ENCODE assay signal across 1 mouse cellular context in the genomic region with DNA sequence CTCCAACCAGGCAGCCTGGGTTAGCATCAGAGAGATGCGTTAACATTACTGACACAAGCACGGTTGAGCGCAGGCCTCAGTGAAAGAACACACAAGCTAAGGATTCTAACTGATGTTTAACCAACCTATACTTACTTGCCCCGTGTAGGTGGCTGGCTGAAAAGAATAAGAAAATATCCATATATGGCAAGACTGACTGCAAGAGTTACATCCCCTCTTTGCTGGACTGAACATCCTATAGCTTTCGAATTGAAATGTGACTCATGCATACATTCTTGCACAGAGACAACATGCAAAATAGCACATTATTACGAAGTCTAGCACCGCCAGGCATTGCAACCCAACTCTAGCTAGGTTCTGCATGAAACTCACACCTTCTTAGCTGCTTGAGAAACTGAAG.
TF ChIP-seq lines count a peak whose summit lies in the region.

No protein-coding gene starts in this region.

TF ChIP-seq in CH12.LX, 34 proteins besides CTCF, POLR2A, EP300 and RAD21 (continued from another document):
- TF ChIP-seq NELFE (IDR thresholded peaks at IDR 0.05; ENCODE audit: low read depth, low read length) = no peak
- no peak for TF ChIP-seq CHD1 (IDR thresholded peaks at IDR 0.05; ENCODE audit: low read depth, low read length)
